Mouse (Mus musculus): Measurements from ENCODE around the gene Adk. TPM values are rescaled to one million over a fixed set of nuclear protein-coding genes. Genes with fewer than 3 reads are reported as not detected.

Adk gene
- polyA plus RNA-seq, 1 experiment from 2014 or later, result 135 TPM

DNA sequence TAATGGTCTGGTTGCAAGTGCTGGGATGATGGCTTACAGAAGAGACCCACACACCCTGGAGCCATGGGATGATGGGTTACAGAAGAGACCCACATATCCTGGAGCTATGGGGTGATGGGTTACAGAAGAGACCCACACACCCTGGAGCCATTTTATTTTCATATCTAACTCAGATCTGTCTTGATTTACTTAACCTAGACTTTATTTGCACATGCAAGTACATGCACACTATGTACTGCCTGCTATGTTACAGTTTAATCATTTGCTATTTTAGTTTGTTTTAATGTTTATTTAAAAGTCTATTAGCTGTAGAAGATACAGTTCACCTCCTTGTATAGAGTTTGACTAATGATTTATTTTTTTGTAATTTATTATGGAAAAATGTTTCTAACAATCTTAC lies 52.7 kb downstream of the Adk start:
- no peak for ATAC-seq (ENCODE audit: insufficient number of reproducible peaks, insufficient read depth, low FRiP score, low TSS enrichment)
- no peaks in the 10 kb centered on the region for H3K9me3 ChIP-seq

DNA sequence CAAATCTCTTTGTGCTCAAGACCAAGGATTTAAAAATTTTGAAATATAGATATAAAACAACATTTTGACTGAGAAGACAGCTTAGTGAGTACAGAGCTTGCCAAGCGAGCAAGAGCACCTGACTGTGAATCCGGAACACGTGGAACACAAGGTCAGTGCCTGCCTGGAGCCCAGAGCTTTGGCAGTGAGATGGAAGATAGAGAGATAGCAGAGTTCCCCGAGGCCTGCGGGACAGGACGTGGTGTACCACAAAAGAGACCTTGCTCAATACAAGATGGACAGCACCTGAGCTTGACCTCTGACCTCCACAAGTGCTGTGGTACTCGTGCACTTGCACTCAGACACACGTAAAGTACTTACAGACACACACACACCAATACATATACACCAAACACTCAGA lies 54.2 kb downstream of the Adk start:
- WGBS, result 87% methylated on average over 8 of the region's 8 CpGs
- no peaks in the 10 kb centered on the region for H3K36me3 ChIP-seq

More for the DNA sequence above, 52.7 kb downstream of the Adk start:
- Histone ChIP-seq H3K4me2 (replicated peaks) (no peak overlapping the region), H3K27ac (no peak overlapping the region), H3K9ac (no peak overlapping the region), H3K36me3 (no peaks in the 10 kb centered on the region), H3K4me3 (no peak overlapping the region), H3K27me3 (no peaks in the 10 kb centered on the region), H3K4me1 (no peaks in the 10 kb centered on the region; the same call in 1 of the 2 replicates)

DNA sequence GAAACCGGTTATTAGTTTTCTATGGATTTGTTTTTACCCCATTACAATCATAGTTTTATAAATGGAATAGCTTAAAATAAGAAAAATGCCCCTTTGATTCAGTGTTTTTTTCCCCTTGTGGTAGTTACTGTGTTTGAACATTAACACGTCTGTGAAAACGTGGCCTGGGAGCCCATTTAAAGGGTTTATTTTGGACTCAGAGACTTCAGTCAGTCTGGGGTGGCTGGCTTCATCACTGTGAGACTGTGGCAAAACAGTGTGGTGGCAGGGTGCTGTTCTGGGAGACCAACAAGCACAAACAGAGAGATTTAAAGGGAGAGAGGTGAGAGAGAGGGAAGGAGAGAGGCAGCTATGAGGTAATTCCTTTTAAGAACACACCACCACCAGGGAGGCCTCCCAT lies 55.2 kb downstream of the Adk start:
- H3K36me3 ChIP-seq, result no peaks in the 10 kb centered on the region
- H3K4me3 ChIP-seq, result no peak overlapping the region
- no peaks in the 10 kb centered on the region for H3K27me3 ChIP-seq
- H3K9me3 ChIP-seq, result no peaks in the 10 kb centered on the region
- H3K4me2 ChIP-seq (replicated peaks), result no peak overlapping the region
- no peaks in the 10 kb centered on the region for H3K4me1 ChIP-seq
- no peak for ATAC-seq (ENCODE audit: insufficient number of reproducible peaks, insufficient read depth, low FRiP score, low TSS enrichment)
- no peak overlapping the region for H3K9ac ChIP-seq
- 84% methylated on average over 3 of the region's 3 CpGs for WGBS
- no peak overlapping the region for H3K27ac ChIP-seq

More for the DNA sequence above, 54.2 kb downstream of the Adk start:
- ATAC-seq (ENCODE audit: insufficient number of reproducible peaks, insufficient read depth, low FRiP score, low TSS enrichment), result no peak
- H3K9ac ChIP-seq, result no peak overlapping the region
- no peak overlapping the region for H3K4me2 ChIP-seq (replicated peaks)
- H3K4me1 ChIP-seq, result no peaks in the 10 kb centered on the region; the same call in 1 of the 2 replicates
- H3K27ac ChIP-seq, result no peak overlapping the region
- H3K4me3 ChIP-seq, result no peak overlapping the region
- no peaks in the 10 kb centered on the region for H3K27me3 ChIP-seq
- H3K9me3 ChIP-seq, result no peaks in the 10 kb centered on the region

DNA sequence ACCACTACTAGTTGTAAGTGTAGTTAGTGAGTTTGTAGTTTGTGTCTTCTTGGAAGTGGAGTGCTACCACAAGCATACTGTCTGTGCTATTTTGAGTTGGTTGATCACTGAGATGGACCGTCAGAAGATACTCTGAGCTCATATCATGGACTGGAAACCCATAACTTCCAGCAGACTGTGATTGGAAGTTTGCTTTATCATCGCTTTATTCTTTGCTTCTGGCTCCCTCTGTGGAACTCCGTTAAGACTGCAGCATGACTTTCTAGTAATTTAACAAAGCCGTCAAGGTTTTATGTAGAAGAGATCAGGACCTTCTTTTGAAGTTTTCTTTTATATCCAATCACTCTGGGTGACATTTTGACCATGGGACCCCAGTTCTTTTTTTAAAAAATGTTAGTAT lies 58.1 kb downstream of the Adk start:
- WGBS, result 84% methylated on average over 4 of the region's 4 CpGs
- H3K4me2 ChIP-seq (replicated peaks), result no peak overlapping the region
- H3K9me3 ChIP-seq, result no peaks in the 10 kb centered on the region
- no peak overlapping the region for H3K9ac ChIP-seq
- no peak for ATAC-seq (ENCODE audit: insufficient number of reproducible peaks, insufficient read depth, low FRiP score, low TSS enrichment)
- H3K36me3 ChIP-seq, result no peaks in the 10 kb centered on the region
- no peaks in the 10 kb centered on the region for H3K4me1 ChIP-seq
- H3K27me3 ChIP-seq, result no peaks in the 10 kb centered on the region
- H3K27ac ChIP-seq, result no peak overlapping the region
- H3K4me3 ChIP-seq, result no peak overlapping the region

DNA sequence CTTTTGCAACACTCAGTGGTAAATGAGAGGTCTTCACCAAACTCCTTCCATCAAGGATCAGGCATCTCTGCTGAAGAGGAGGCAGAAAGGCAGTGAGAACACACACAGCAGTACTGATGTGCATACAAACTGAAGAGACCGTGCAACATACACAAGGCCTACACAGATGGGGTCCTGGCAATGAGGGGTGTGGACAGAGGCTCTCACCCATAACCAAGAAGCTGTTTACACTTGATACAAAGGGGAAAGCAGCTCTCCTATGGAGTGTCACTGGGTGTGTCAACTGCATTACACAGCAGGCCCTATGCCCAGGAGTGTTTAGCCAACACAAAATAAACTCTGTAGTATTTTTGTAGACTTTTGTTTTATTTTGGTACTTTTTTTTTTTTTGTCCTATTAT lies 59.1 kb downstream of the Adk start:
- Histone ChIP-seq H3K4me1 (no peaks in the 10 kb centered on the region), H3K9me3 (no peaks in the 10 kb centered on the region), H3K27me3 (no peaks in the 10 kb centered on the region), H3K9ac (no peak overlapping the region), H3K27ac (no peak overlapping the region), H3K4me3 (no peak overlapping the region), H3K36me3 (no peaks in the 10 kb centered on the region), H3K4me2 (replicated peaks) (no peak overlapping the region)
- WGBS, result 97% methylated on average over 1 of the region's 1 CpGs
- no peak for ATAC-seq (ENCODE audit: insufficient number of reproducible peaks, insufficient read depth, low FRiP score, low TSS enrichment)

- no peak overlapping the region for H3K4me3 ChIP-seq
- no peaks in the 10 kb centered on the region for H3K36me3 ChIP-seq
- 91% methylated on average over 5 of the region's 5 CpGs for WGBS
- no peak for ATAC-seq (ENCODE audit: insufficient number of reproducible peaks, insufficient read depth, low FRiP score, low TSS enrichment)
- H3K9me3 ChIP-seq, result no peaks in the 10 kb centered on the region
- no peaks in the 10 kb centered on the region for H3K27me3 ChIP-seq
- H3K4me2 ChIP-seq (replicated peaks), result no peak overlapping the region
- no peak overlapping the region for H3K27ac ChIP-seq
- H3K4me1 ChIP-seq, result no peaks in the 10 kb centered on the region
- H3K9ac ChIP-seq, result no peak overlapping the region
Measured at GRCm38 (mm10) chr14:21112174-21112573, 59.8 kb downstream of the Adk start.

- no peak for ATAC-seq (ENCODE audit: insufficient number of reproducible peaks, insufficient read depth, low FRiP score, low TSS enrichment)
- WGBS, result 85% methylated on average over 6 of the region's 6 CpGs
Measured at GRCm38 (mm10) chr14:21112742-21113141, 60.4 kb downstream of the Adk start.

GRCm38 (mm10) chr14:21114339-21114738 lies 62.0 kb downstream of the Adk start:
- H3K4me3 ChIP-seq, result no peak overlapping the region
- no peaks in the 10 kb centered on the region for H3K4me1 ChIP-seq
- no peak overlapping the region for H3K4me2 ChIP-seq (replicated peaks)
- no peak for ATAC-seq (ENCODE audit: insufficient number of reproducible peaks, insufficient read depth, low FRiP score, low TSS enrichment)
- no peaks in the 10 kb centered on the region for H3K9me3 ChIP-seq
- no peaks in the 10 kb centered on the region for H3K27me3 ChIP-seq
- no peaks in the 10 kb centered on the region for H3K36me3 ChIP-seq
- H3K27ac ChIP-seq, result no peak overlapping the region
- no peak overlapping the region for H3K9ac ChIP-seq

More at GRCm38 (mm10) chr14:21112742-21113141, 60.4 kb downstream of the Adk start:
- Histone ChIP-seq H3K27ac (no peak overlapping the region), H3K9ac (no peak overlapping the region), H3K27me3 (no peaks in the 10 kb centered on the region), H3K4me2 (replicated peaks) (no peak overlapping the region), H3K36me3 (no peaks in the 10 kb centered on the region), H3K9me3 (no peaks in the 10 kb centered on the region), H3K4me1 (no peaks in the 10 kb centered on the region), H3K4me3 (no peak overlapping the region)

GRCm38 (mm10) chr14:21115318-21115717 lies 62.9 kb downstream of the Adk start:
- Histone ChIP-seq H3K9ac (no peak overlapping the region), H3K4me1 (no peaks in the 10 kb centered on the region), H3K4me2 (replicated peaks) (no peak overlapping the region), H3K27ac (no peak overlapping the region), H3K4me3 (no peak overlapping the region), H3K27me3 (no peaks in the 10 kb centered on the region), H3K9me3 (no peaks in the 10 kb centered on the region), H3K36me3 (no peaks in the 10 kb centered on the region)
- no peak for ATAC-seq (ENCODE audit: insufficient number of reproducible peaks, insufficient read depth, low FRiP score, low TSS enrichment)
- 66% methylated on average over 4 of the region's 4 CpGs for WGBS

DNA sequence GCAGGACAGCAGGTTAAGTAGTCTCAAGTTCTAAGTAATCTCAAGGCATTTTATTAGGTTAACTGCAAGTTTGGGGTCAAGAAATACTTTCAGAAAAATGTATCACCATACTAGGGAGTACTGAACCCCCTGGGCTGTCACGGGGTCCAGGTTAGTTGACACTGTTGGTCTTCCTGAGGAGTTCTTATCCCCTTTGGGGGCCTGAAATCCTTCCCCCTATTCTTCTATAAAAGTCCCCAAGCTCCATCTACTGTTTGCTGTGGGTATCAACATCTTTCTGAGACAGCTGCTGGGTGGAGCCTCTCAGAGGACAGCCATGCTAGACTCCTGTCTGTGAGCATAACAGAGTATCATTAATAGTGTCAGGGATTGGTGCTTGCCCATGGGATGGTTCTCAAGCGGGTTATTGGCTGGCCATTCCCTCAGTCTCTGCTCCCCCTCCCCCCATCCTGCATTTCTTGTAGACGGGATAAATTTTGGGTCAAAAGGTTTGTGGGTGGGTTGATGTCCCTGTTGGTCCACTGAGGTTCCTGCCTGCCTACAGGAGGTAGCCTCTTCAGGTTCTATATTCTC lies 63.6 kb downstream of the Adk start:
- no peak overlapping the region for H3K9ac ChIP-seq
- no peak for ATAC-seq (ENCODE audit: insufficient number of reproducible peaks, insufficient read depth, low FRiP score, low TSS enrichment)
- WGBS, result 54% methylated on average over 3 of the region's 3 CpGs

GRCm38 (mm10) chr14:21118095-21118494 lies 65.7 kb downstream of the Adk start:
- Histone ChIP-seq H3K9me3 (no peaks in the 10 kb centered on the region), H3K9ac (no peak overlapping the region), H3K27ac (no peak overlapping the region), H3K4me1 (no peaks in the 10 kb centered on the region), H3K4me2 (replicated peaks) (no peak overlapping the region), H3K4me3 (no peak overlapping the region), H3K27me3 (no peaks in the 10 kb centered on the region), H3K36me3 (no peaks in the 10 kb centered on the region)
- ATAC-seq (ENCODE audit: insufficient number of reproducible peaks, insufficient read depth, low FRiP score, low TSS enrichment), result no peak
- 71% methylated on average over 4 of the region's 4 CpGs for WGBS

More for the DNA sequence above, 63.6 kb downstream of the Adk start:
- no peak overlapping the region for H3K27ac ChIP-seq
- no peaks in the 10 kb centered on the region for H3K36me3 ChIP-seq
- no peak overlapping the region for H3K4me2 ChIP-seq (replicated peaks)
- H3K4me1 ChIP-seq, result no peaks in the 10 kb centered on the region
- no peaks in the 10 kb centered on the region for H3K27me3 ChIP-seq
- no peaks in the 10 kb centered on the region for H3K9me3 ChIP-seq
- no peak overlapping the region for H3K4me3 ChIP-seq

DNA sequence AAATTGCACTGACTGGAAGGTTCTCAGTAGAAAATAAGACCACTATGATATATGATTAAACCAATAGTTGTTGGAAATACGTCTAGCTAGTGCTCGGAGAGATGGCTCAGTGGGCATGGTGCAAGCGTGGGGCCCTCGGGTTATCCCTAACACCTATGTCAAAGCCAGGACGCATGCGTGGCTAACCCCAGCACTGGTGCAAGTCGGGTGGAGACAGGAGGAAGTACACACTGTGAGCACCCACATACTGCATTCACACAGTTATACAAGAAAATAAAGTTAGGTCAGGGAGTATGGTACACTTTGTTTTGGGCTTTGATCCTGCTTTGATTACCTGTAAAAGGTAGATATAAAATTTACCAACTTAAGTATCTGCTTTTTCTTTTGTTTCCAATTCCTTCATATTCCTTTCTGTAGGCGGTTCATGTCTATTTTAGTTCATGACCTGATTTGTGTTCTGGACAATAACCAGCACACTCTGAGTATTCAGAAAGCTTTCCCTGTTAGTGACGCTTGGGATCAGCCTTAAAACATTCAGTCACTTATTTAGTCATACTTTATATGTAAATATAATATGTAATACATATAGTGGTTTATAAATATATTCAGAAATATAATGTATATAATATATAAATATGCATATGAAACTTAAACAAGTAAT lies 67.4 kb downstream of the Adk start:
- WGBS, result 82% methylated on average over 9 of the region's 9 CpGs

More for the DNA sequence above, 67.4 kb downstream of the Adk start:
- Histone ChIP-seq H3K4me2 (replicated peaks) (no peak overlapping the region), H3K9me3 (no peaks in the 10 kb centered on the region), H3K27ac (no peak overlapping the region), H3K4me1 (no peaks in the 10 kb centered on the region), H3K27me3 (no peaks in the 10 kb centered on the region), H3K4me3 (no peak overlapping the region), H3K36me3 (no peaks in the 10 kb centered on the region), H3K9ac (no peak overlapping the region)
- ATAC-seq (ENCODE audit: insufficient number of reproducible peaks, insufficient read depth, low FRiP score, low TSS enrichment), result no peak
